Mouse (Mus musculus) heart, postnatal 10 days (tissue): ENCODE data around the gene Fam25c. TPM values are rescaled to one million over a fixed set of nuclear protein-coding genes. Genes with fewer than 3 reads are reported as not detected.
"Not testable (repeated sequence)": the region's sequence is repeated elsewhere in the genome, so short reads cannot be mapped to it uniquely, and the experiment has no call there.

Source experiments
- DNase-seq, 2 experiments: peaks; one replicate each; pipeline ENCODE4 v3.0.0; 2021
- intact Hi-C: fragments of 180-260 bp; cut with DNase I; formaldehyde crosslinking; loops from one replicate; pipeline ENCODE4 v1.15.1; 2025
- total RNA-seq, 2 experiments: library from RNA; stranded (reverse); gene quantifications; 2 replicates each; pipeline ENCODE4 v1.2.3; 2021

Fam25c gene
- total RNA-seq, 2 experiments from 2014 or later, result not detected

GRCm38 (mm10) chr14:34365147-34365507 lies 9.9 kb upstream of the Fam25c start:
- DNase-seq, result no peak
- intact Hi-C loops, result loop anchor here (10.0 kb wide), 1 partner anchor 410 kb away; the partner anchor contains the start of gene Rbp3

GRCm38 (mm10) chr14:34364254-34365146 lies 9.3 kb upstream of the Fam25c start:
- intact Hi-C loops, result loop anchor here (10.0 kb wide), 1 partner anchor 410 kb away; the partner anchor contains the start of gene Rbp3
- not testable (repeated sequence) for DNase-seq

- peak; percentile 74 to 76 for DNase-seq
- intact Hi-C loops, result loop anchor here (1.0 to 10.0 kb wide), 4 partner anchors 53 to 409 kb away; partner anchors contain the start of genes Glud1, Rbp3 and Shld2
Observed at GRCm38 (mm10) chr14:34363490-34364253, 8.4 kb upstream of the Fam25c start.

- DNase-seq, result peak; percentile 73 to 76
- intact Hi-C loops, result loop anchor here (1.0 to 10.0 kb wide), 4 partner anchors 52 to 408 kb away; partner anchors contain the start of genes Glud1, Rbp3 and Shld2
Observed at GRCm38 (mm10) chr14:34362726-34363445, 7.7 kb upstream of the Fam25c start.

- intact Hi-C loops, result loop anchor here (2.0 to 10.0 kb wide), 3 partner anchors 51 to 407 kb away; partner anchors contain the start of genes Glud1, Rbp3 and Shld2
- no peak for DNase-seq
Observed at GRCm38 (mm10) chr14:34362135-34362534, 6.9 kb upstream of the Fam25c start.

GRCm38 (mm10) chr14:34360251-34360650 lies 5.0 kb upstream of the Fam25c start:
- intact Hi-C loops, result loop anchor here (10.0 kb wide), 1 partner anchor 405 kb away; the partner anchor contains the start of gene Rbp3
- no peak for DNase-seq

- DNase-seq, result no peak
- intact Hi-C loops, result loop anchor here (5.0 to 10.0 kb wide), 2 partner anchors 38 to 405 kb away; partner anchors contain the start of gene Rbp3
Observed at GRCm38 (mm10) chr14:34359676-34360244, 4.5 kb upstream of the Fam25c start.

GRCm38 (mm10) chr14:34357671-34358455 lies 2.6 kb upstream of the Fam25c start:
- intact Hi-C loops, result loop anchor here (5.0 kb wide), 1 partner anchor 39 kb away; no protein-coding TSS in a partner anchor
- DNase-seq, result no peak

GRCm38 (mm10) chr14:34354456-34354855 lies 777 bp downstream of the Fam25c start:
- no peak for DNase-seq
- intact Hi-C loops, result no loop called here

- intact Hi-C loops, result no loop called here
- DNase-seq, result no peak
Observed at GRCm38 (mm10) chr14:34353326-34353725, 1.9 kb downstream of the Fam25c start.

GRCm38 (mm10) chr14:34352523-34352922 lies 2.7 kb downstream of the Fam25c start:
- intact Hi-C loops, result no loop called here
- DNase-seq, result no peak

- DNase-seq, result no peak
- intact Hi-C loops, result no loop called here
Observed at GRCm38 (mm10) chr14:34351660-34352059, 3.6 kb downstream of the Fam25c start.

- DNase-seq, result no peak
- intact Hi-C loops, result no loop called here
Observed at GRCm38 (mm10) chr14:34349007-34349406, 6.2 kb downstream of the Fam25c start.

GRCm38 (mm10) chr14:34348301-34348700 lies 6.9 kb downstream of the Fam25c start:
- DNase-seq, result no peak
- intact Hi-C loops, result no loop called here

GRCm38 (mm10) chr14:34347084-34347483 lies 8.1 kb downstream of the Fam25c start:
- intact Hi-C loops, result no loop called here
- no peak for DNase-seq

GRCm38 (mm10) chr14:34345771-34346566 lies 9.3 kb downstream of the Fam25c start:
- intact Hi-C loops, result no loop called here
- DNase-seq, result no peak

- intact Hi-C loops, result no loop called here
- no peak for DNase-seq
Observed at GRCm38 (mm10) chr14:34344361-34344760, 10.9 kb downstream of the Fam25c start.

- intact Hi-C loops, result no loop called here
- DNase-seq, result no peak
Observed at GRCm38 (mm10) chr14:34343078-34343477, 12.2 kb downstream of the Fam25c start.
